Mouse (Mus musculus) gastrocnemius, postnatal 4 days (tissue): Measurements from ENCODE around the gene Ccdc17. TPM values are rescaled to one million over a fixed set of nuclear protein-coding genes. Genes with fewer than 3 reads are reported as not detected.

Experiments used
- DNase-seq, 2 experiments: peaks; one replicate each; pipeline ENCODE4 v3.0.0; 2021 to 2022; ENCODE audit warnings: low spot score in 2 of 2, mixed read lengths in 2 of 2
- total RNA-seq, 2 experiments: library from RNA; stranded (reverse); gene quantifications; 2 replicates each; pipeline ENCODE4 v1.2.3; 2021

The Ccdc17 gene
- total RNA-seq, 2 experiments from 2014 or later: 4.1 to 4.6 TPM

- no peak for DNase-seq
Observed at GRCm38 (mm10) chr4:116642071-116642470, 45.6 kb downstream of the Ccdc17 start.

GRCm38 (mm10) chr4:116644326-116644725 is 47.9 kb downstream of the Ccdc17 start:
- DNase-seq: no peak

GRCm38 (mm10) chr4:116645624-116646023 is 49.2 kb downstream of the Ccdc17 start:
- DNase-seq: no peak

GRCm38 (mm10) chr4:116649411-116649810 is 53.0 kb downstream of the Ccdc17 start:
- no peak for DNase-seq

Other genes with a start within 250 kb of the Ccdc17 start
- 10 to 100 TPM; 72.7 to 80.9 TPM for gene Mast2, start 132.5 kb upstream of the Ccdc17 start, total RNA-seq
- gene Ipp, start 89.1 kb upstream of the Ccdc17 start, total RNA-seq: 10 to 100 TPM; 14.5 to 18.4 TPM
- gene Tmem69, start 40.7 kb upstream of the Ccdc17 start, total RNA-seq: 10 to 100 TPM; 12.1 to 15.0 TPM
- gene Gpbp1l1, start 39.0 kb upstream of the Ccdc17 start, total RNA-seq: 10 to 100 TPM; 37.9 to 47.8 TPM
- 10 to 100 TPM; 43.8 to 55.2 TPM for gene Nasp, start 31.3 kb downstream of the Ccdc17 start, total RNA-seq
- 100 to 1,000 TPM; 452 to 457 TPM for gene Akr1a1, start 55.0 kb downstream of the Ccdc17 start, total RNA-seq
- gene Prdx1, start 88.9 kb downstream of the Ccdc17 start, total RNA-seq: 100 to 1,000 TPM; 246 to 251 TPM
- 10 to 100 TPM; 18.2 to 20.5 TPM for gene Mmachc, start 111.8 kb downstream of the Ccdc17 start, total RNA-seq
- gene Ccdc163, start 111.9 kb downstream of the Ccdc17 start, total RNA-seq: 1 to 10 TPM; 6.6 to 7.5 TPM
- gene Tesk2, start 124.3 kb downstream of the Ccdc17 start, total RNA-seq: 1 to 10 TPM; 3.8 to 4.0 TPM
- gene Toe1, start 211.0 kb downstream of the Ccdc17 start, total RNA-seq: 10 to 100 TPM; 15.2 to 15.9 TPM
- 1 to 10 TPM; 3.9 to 5.5 TPM for gene Mutyh, start 211.1 kb downstream of the Ccdc17 start, total RNA-seq
- gene Hpdl, start 225.1 kb downstream of the Ccdc17 start, total RNA-seq: 1 to 10 TPM in 1 of 2 experiments, under 1 TPM in 1; 0.57 to 1.1 TPM